Mouse (Mus musculus): Measurements from ENCODE around the gene Gm8890. TPM values are rescaled to one million over a fixed set of nuclear protein-coding genes. Genes with fewer than 3 reads are reported as not detected.
"Not testable (repeated sequence)": the region's sequence is repeated elsewhere in the genome, so short reads cannot be mapped to it uniquely, and the experiment has no call there.

Gm8890 gene
- not detected in 2 replicates for polyA plus RNA-seq (2014; fragmentation: Nextera tagmentation; extraction: Ambion mirVana)

DNA sequence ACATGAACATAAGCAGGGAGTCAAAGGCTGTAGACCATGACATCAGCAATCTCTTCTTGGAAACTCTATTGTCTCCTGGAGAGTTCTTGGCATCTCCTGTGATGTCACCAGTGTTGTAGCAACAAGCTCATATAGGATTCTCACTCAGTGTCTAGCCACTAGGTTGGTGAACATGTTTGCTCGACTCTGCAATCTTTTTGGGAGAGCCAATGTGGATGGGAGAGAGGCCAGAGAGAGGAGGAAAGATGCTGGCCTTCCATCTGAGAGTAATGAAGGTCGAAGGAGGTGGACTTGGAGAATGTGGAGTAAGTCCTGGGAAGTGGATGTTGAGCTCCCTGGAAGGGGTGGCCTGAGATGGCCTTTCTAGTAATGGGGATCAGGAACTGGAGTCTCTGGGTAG, at the start of gene Gm8890:
Gene Gm8890 (plus strand): TSS at position 301 of the 400 bp plus-strand sequence.
- not testable (repeated sequence) for ATAC-seq (replicated peaks; ENCODE audit: low FRiP score)

DNA sequence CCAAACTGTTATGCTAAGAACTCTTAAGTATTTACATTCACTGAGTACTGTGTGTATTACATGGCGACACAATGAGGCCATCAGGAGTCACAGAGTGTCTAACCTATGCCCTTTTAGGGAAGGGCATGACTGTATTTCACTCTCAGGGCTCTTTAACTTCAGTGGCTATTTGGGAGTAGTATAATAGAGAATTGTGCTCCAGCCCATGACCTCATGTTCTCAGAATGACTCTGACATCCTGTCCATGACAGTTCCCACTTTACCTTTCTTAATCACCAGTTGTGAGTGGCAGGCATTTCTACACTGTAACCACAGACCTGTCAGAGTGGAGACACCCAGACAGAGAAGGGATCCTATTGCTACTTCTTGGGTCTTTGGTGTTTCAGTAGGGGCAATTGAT, 388 bp downstream of the Gm8890 start:
- ATAC-seq (replicated peaks; ENCODE audit: low FRiP score); H3K36me3 ChIP-seq (ENCODE audit: control insufficient read depth, insufficient read depth, low read length); DNase-seq (ENCODE audit: low spot score); H3K27me3 ChIP-seq (ENCODE audit: control insufficient read depth, insufficient read depth, low read length); H3K4me2 ChIP-seq (ENCODE audit: low read depth, low read length, severe bottlenecking); H3K27ac ChIP-seq (ENCODE audit: low read depth, low read length); H3K4me3 ChIP-seq (ENCODE audit: low read depth, low read length); H3K4me1 ChIP-seq (replicated peaks; ENCODE audit: control insufficient read depth, insufficient read depth, low read length); H3K9ac ChIP-seq (ENCODE audit: low read length); H3K9me3 ChIP-seq (ENCODE audit: control insufficient read depth, low read length): not testable (repeated sequence)
- WGBS: 69% methylated on average over 1 of the region's 1 CpGs

More for the DNA sequence above, at the start of gene Gm8890:
- H3K36me3 ChIP-seq (ENCODE audit: control insufficient read depth, insufficient read depth, low read length); H3K27me3 ChIP-seq (ENCODE audit: control insufficient read depth, insufficient read depth, low read length); H3K4me3 ChIP-seq (ENCODE audit: low read depth, low read length); DNase-seq (ENCODE audit: low spot score); H3K4me1 ChIP-seq (replicated peaks; ENCODE audit: control insufficient read depth, insufficient read depth, low read length); H3K9ac ChIP-seq (ENCODE audit: low read length); H3K27ac ChIP-seq (ENCODE audit: low read depth, low read length); H3K4me2 ChIP-seq (ENCODE audit: low read depth, low read length, severe bottlenecking); H3K9me3 ChIP-seq (ENCODE audit: control insufficient read depth, low read length): not testable (repeated sequence)
- no CpG with 5 or more reads among the region's 2 CpGs for WGBS

Other genes starting within 250 kb of the Gm8890 start
- not detected in 2 replicates for gene Gm8879, start 128.4 kb upstream of the Gm8890 start, polyA plus RNA-seq (2014; fragmentation: Nextera tagmentation; extraction: Ambion mirVana)
- gene Gm5861, start 73.0 kb upstream of the Gm8890 start, polyA plus RNA-seq (2014; fragmentation: Nextera tagmentation; extraction: Ambion mirVana): not detected in 2 replicates
- gene Speer1, start 85.5 kb downstream of the Gm8890 start, polyA plus RNA-seq (2014; fragmentation: Nextera tagmentation; extraction: Ambion mirVana): not detected in 2 replicates
- not detected in 2 replicates for gene Gm8897, start 160.4 kb downstream of the Gm8890 start, polyA plus RNA-seq (2014; fragmentation: Nextera tagmentation; extraction: Ambion mirVana)
- not detected in 2 replicates for gene Gm8906, start 246.7 kb downstream of the Gm8890 start, polyA plus RNA-seq (2014; fragmentation: Nextera tagmentation; extraction: Ambion mirVana)